Mouse (Mus musculus) ES-E14 (cell line): ENCODE measurements around the gene Zik1. TPM values are rescaled to one million over a fixed set of nuclear protein-coding genes. Genes with fewer than 3 reads are reported as not detected.
A peak's percentile ranks its signal among the peaks of the same experiment; 100 is the strongest.

Experiments used
- DNase-seq: peaks from one replicate; pipeline ENCODE4 v3.0.0-alpha.2; 2013; ENCODE audit warnings: low read depth, low spot score
- H3K27ac ChIP-seq: 2 replicates; pipeline ENCODE4 v1.5.1; 2012; ENCODE audit warnings: low read depth, mild to moderate bottlenecking, low read length, moderate library complexity, mixed read lengths; ENCODE audit not compliant: poor library complexity, insufficient read depth, severe bottlenecking
- H3K36me3 ChIP-seq: 2 replicates; pipeline ENCODE4 v1.6.1; 2012; ENCODE audit warnings: mild to moderate bottlenecking, low read length, moderate library complexity, mixed read lengths; ENCODE audit not compliant: control insufficient read depth, poor library complexity, insufficient read depth, severe bottlenecking
- H3K4me1 ChIP-seq, 2 experiments: fragments of 150-350 bp in 1 of 2; sonication (generic) in 1 of 2; 2 replicates each; pipeline ENCODE4 v1.6.1; 2012; ENCODE audit warnings: low read length in 2 of 2, mild to moderate bottlenecking in 1 of 2, mixed read lengths in 1 of 2; ENCODE audit not compliant: control insufficient read depth in 2 of 2, insufficient read depth in 2 of 2, poor library complexity in 1 of 2
- H3K4me3 ChIP-seq, 2 experiments: fragments of 150-350 bp in 1 of 2; sonication (generic) in 1 of 2; 2 replicates each; pipeline ENCODE4 v1.5.1; 2012; ENCODE audit warnings: low read length in 2 of 2, low read depth in 1 of 2, mild to moderate bottlenecking in 1 of 2, mixed read lengths in 1 of 2; ENCODE audit not compliant: insufficient read depth in 1 of 2, poor library complexity in 1 of 2, severe bottlenecking in 1 of 2
- H3K9ac ChIP-seq: 2 replicates; pipeline ENCODE4 v1.6.1; 2012; ENCODE audit warnings: low read depth, mild to moderate bottlenecking, low read length, mixed read lengths; ENCODE audit not compliant: poor library complexity, insufficient read depth, severe bottlenecking
- H3K9me3 ChIP-seq: fragments of 150-350 bp; sonication (generic); 2 replicates; pipeline ENCODE4 v1.6.1; 2012; ENCODE audit warnings: low read depth, mild to moderate bottlenecking, low read length; ENCODE audit not compliant: control insufficient read depth, insufficient read depth
- CHD2 ChIP-seq: IDR thresholded peaks from 2 replicates; pipeline ENCODE4 v1.6.1; 2014; ENCODE audit warnings: mild to moderate bottlenecking, low read depth, low read length, inconsistent platforms
- HCFC1 ChIP-seq: IDR thresholded peaks from 2 replicates; pipeline ENCODE4 v1.6.1; 2012; ENCODE audit warnings: low read length, inconsistent platforms, borderline replicate concordance; ENCODE audit not compliant: insufficient read depth
- MAFK ChIP-seq: IDR thresholded peaks from 2 replicates; pipeline ENCODE4 v1.6.1; 2014; ENCODE audit warnings: mild to moderate bottlenecking, low read depth, low read length, inconsistent platforms; ENCODE audit not compliant: insufficient read depth
- ZC3H11A ChIP-seq: IDR thresholded peaks from 2 replicates; pipeline ENCODE4 v1.6.1; 2012; ENCODE audit warnings: low read depth, mild to moderate bottlenecking, inconsistent platforms, low read length, borderline replicate concordance
- ZNF384 ChIP-seq: IDR thresholded peaks from 2 replicates; pipeline ENCODE4 v1.6.1; 2012; ENCODE audit warnings: low read depth, low read length, inconsistent platforms
- in situ Hi-C, 2 experiments: fragments of 600-800 bp; cut with MboI; formaldehyde crosslinking; loops; one replicate each; pipeline ENCODE4 v1.15.1; 2025; ENCODE audit warnings: low sequenced_read_pairs in 2 of 2, inconsistent platforms in 1 of 2; ENCODE audit not compliant: unreplicated experiment in 2 of 2
- total RNA-seq: library from RNA; depleted of rRNA; stranded (reverse); fragments of 300-350 nt; gene quantifications from 2 replicates; pipeline ENCODE4 v1.2.3, GENCODE M21; 2012; rRNA removed

Zik1 gene
- total RNA-seq = 4.5 and 6.0 TPM in 2 replicates

GRCm38 (mm10) chr7:10494786-10495521, at the start of gene Zik1:
Zik1 (minus strand) TSS chr7:10495394.
- Histone ChIP-seq H3K36me3 (peaks cover 3% of the 10 kb centered on the region; the same call in 1 of the 2 replicates), H3K9ac (peak within 1 kb of the TSS; percentile 88), H3K27ac (no peak within 1 kb of the TSS), H3K4me3 (peak within 1 kb of the TSS; percentile 78 to 89), H3K4me1 (peaks cover 0 to 2% of the 10 kb centered on the region in 2 experiments; a peak in 1 of 4 replicates), H3K9me3 (no peaks in the 10 kb centered on the region)
- in situ Hi-C loops = no loop called here
- peak; percentile 70 for DNase-seq
- peak; percentile 93 for TF ChIP-seq HCFC1
- TF ChIP-seq ZNF384 = no peak
- TF ChIP-seq MAFK = no peak
- TF ChIP-seq ZC3H11A = no peak
- TF ChIP-seq CHD2 = peak; percentile 65

DNA sequence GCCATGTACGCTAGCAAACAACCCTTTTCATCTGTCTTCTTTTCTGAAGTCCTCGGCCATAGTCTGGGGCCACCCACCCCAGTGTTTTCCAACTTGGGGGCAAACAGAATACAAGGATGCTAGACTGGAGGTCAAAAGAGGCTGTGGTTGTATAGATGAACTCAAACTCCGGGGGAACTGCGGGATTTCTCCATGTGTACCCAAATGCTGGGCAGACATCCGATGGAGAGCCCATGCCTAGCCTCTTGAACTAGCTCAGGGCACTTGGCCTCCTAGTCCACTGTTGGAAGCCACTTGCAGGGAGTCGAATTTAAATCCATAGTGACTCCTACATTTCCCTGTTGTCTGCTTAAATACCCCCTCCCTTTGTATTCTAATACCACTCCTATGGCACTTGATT, 384 bp upstream of the Zik1 start:
- Histone ChIP-seq H3K4me3 (no peak overlapping the region), H3K9me3 (no peaks in the 10 kb centered on the region), H3K9ac (no peak overlapping the region), H3K4me1 (peaks cover 0 to 2% of the 10 kb centered on the region in 2 experiments; a peak in 1 of 4 replicates), H3K27ac (no peak overlapping the region), H3K36me3 (peaks cover 3% of the 10 kb centered on the region; the same call in 1 of the 2 replicates)
- DNase-seq = no peak
- in situ Hi-C loops = no loop called here
- TF ChIP-seq HCFC1 (no peak), ZNF384 (no peak), MAFK (no peak), ZC3H11A (no peak), CHD2 (no peak)

DNA sequence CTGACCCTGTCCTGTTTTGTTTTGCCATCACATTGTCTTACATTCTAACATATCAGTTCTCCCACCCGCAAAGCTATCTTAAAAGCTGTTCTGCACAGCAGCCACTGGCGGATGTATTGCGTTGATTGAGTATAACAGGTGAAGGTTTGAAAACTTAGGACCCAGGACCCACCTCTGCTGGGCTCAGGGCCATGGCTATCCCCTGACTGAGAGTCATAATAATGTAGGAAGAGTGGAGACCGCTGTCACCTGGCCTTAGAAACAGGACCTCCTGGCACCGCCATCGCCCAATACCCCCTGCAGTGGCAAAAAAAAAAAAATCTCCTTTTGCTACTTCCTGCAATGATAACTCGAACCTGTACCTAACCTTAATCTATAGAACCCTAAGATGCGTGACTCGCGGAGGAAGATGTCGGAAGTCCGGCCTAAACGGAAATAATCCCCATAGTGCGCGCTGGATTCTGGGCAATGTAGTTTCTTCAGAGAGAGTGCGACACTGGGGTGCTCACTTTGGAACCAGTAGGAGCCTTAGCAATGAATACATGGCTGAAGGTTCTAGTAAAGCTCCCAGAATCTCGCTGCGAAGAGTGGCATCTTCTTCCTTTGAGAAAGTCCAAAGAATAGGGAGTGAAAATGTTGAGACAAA, 14.5 kb downstream of the Zik1 start:
- DNase-seq = no peak
- in situ Hi-C loops = no loop called here
- Histone ChIP-seq H3K4me3 (peak overlapping the region; percentile 39 to 53; a peak in 3 of 4 replicates), H3K9ac (no peak overlapping the region), H3K4me1 (no peaks in the 10 kb centered on the region), H3K27ac (no peak overlapping the region), H3K36me3 (no peaks in the 10 kb centered on the region), H3K9me3 (no peaks in the 10 kb centered on the region)
- TF ChIP-seq CHD2 = no peak
- TF ChIP-seq HCFC1 = peak; percentile 83
- no peak for TF ChIP-seq ZC3H11A

DNA sequence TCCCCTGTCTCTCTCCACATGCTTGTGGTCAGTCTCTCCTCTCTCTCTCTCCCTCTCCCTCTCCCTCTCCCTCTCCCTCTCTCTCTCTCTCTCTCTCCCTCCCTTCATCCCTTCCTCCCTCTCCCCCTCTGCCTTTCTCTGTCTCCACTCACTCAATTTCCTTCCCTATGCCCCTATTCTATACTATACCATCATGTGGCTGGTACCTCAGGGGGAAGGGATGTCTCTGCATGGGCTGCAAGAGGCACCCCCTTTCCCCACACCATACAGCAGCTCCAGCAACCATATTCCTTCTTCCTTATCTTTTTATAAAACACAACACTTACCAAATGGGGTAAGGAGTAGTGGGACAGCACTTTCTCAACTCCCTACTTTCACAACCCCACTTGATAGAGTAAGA, 15.4 kb downstream of the Zik1 start:
- in situ Hi-C loops = no loop called here

More for the DNA sequence above, 15.4 kb downstream of the Zik1 start:
- H3K9me3 ChIP-seq = no peaks in the 10 kb centered on the region
- H3K4me3 ChIP-seq = no peak overlapping the region
- TF ChIP-seq ZNF384 = no peak
- TF ChIP-seq MAFK = no peak
- no peak for TF ChIP-seq ZC3H11A
- no peak for TF ChIP-seq CHD2
- no peak for TF ChIP-seq HCFC1
- H3K36me3 ChIP-seq = no peaks in the 10 kb centered on the region
- no peak for DNase-seq
- H3K9ac ChIP-seq = no peak overlapping the region
- no peaks in the 10 kb centered on the region for H3K4me1 ChIP-seq
- H3K27ac ChIP-seq = no peak overlapping the region
